Mouse (Mus musculus) MEL (cell line): ENCODE results near the gene Pold1. TPM values are rescaled to one million over a fixed set of nuclear protein-coding genes. Genes with fewer than 3 reads are reported as not detected.

Experiments
- DNase-seq: peaks from one replicate; pipeline ENCODE4 v3.0.0; 2011; ENCODE audit warnings: low read depth, low spot score
- H3K27ac ChIP-seq: 2 replicates; pipeline ENCODE4 v1.5.1; 2012; ENCODE audit warnings: low read depth, mild to moderate bottlenecking, control low read depth, low read length, moderate library complexity; ENCODE audit not compliant: control insufficient read depth
- H3K27me3 ChIP-seq, 2 experiments: fragments of 150-350 bp in 1 of 2; sonication (generic) in 1 of 2; 2 replicates each; pipeline ENCODE4 v1.6.1; 2012; ENCODE audit warnings: low read length in 2 of 2, mild to moderate bottlenecking in 2 of 2, improper control_type of control experiment in 1 of 2, moderate library complexity in 1 of 2; ENCODE audit not compliant: insufficient read depth in 2 of 2, control insufficient read depth in 1 of 2
- H3K36me3 ChIP-seq, 2 experiments: 2 replicates each; pipeline ENCODE4 v1.6.1; 2012 to 2014; ENCODE audit warnings: low read length in 2 of 2, improper control_type of control experiment in 1 of 2, inconsistent platforms in 1 of 2, mild to moderate bottlenecking in 1 of 2; ENCODE audit not compliant: insufficient read depth in 2 of 2, control insufficient read depth in 1 of 2
- H3K4me1 ChIP-seq, 2 experiments: fragments of 150-350 bp in 1 of 2; sonication (generic) in 1 of 2; 2 replicates each; pipeline ENCODE4 v1.6.1; 2012; ENCODE audit warnings: low read length in 2 of 2, improper control_type of control experiment in 1 of 2, mild to moderate bottlenecking in 1 of 2; ENCODE audit not compliant: insufficient read depth in 2 of 2, control insufficient read depth in 1 of 2
- H3K4me3 ChIP-seq, 2 experiments: fragments of 150-350 bp in 1 of 2; sonication (generic) in 1 of 2; 2 replicates each; pipeline ENCODE4 v1.5.1; 2012; ENCODE audit warnings: low read depth in 2 of 2, low read length in 2 of 2, mild to moderate bottlenecking in 2 of 2, moderate library complexity in 2 of 2, control low read depth in 1 of 2, improper control_type of control experiment in 1 of 2; ENCODE audit not compliant: control insufficient read depth in 1 of 2, insufficient read depth in 1 of 2
- H3K79me2 ChIP-seq: 2 replicates; pipeline ENCODE4 v1.6.1; 2012; ENCODE audit warnings: mild to moderate bottlenecking, low read length, moderate library complexity; ENCODE audit not compliant: control insufficient read depth, poor library complexity, insufficient read depth
- H3K9ac ChIP-seq: 2 replicates; pipeline ENCODE4 v1.6.1; 2012; ENCODE audit warnings: low read depth, mild to moderate bottlenecking, control low read depth, low read length, moderate library complexity; ENCODE audit not compliant: control insufficient read depth, poor library complexity, severe bottlenecking
- H3K9me3 ChIP-seq: fragments of 150-350 bp; sonication (generic); replicated peaks from 2 replicates; pipeline ENCODE4 v1.6.1; 2012; ENCODE audit warnings: mild to moderate bottlenecking, low read length, improper control_type of control experiment, moderate library complexity; ENCODE audit not compliant: insufficient read depth
- ELF1 ChIP-seq: IDR thresholded peaks from 2 replicates; pipeline ENCODE4 v1.6.1; 2014; ENCODE audit warnings: low read depth, mild to moderate bottlenecking, inconsistent platforms, low read length, improper control_type of control experiment, moderate library complexity
- HCFC1 ChIP-seq: IDR thresholded peaks from 2 replicates; pipeline ENCODE4 v1.6.1; 2012; ENCODE audit warnings: low read depth, mild to moderate bottlenecking, inconsistent platforms, low read length, improper control_type of control experiment, moderate library complexity
- JUND ChIP-seq: IDR thresholded peaks from 2 replicates; pipeline ENCODE4 v1.6.1; 2011; ENCODE audit warnings: low read depth, mild to moderate bottlenecking, improper control_type of control experiment, low read length
- KAT2A ChIP-seq: conservative IDR thresholded peaks from 2 replicates; pipeline ENCODE4 v1.6.1; 2012; ENCODE audit warnings: low read depth, low read length, improper control_type of control experiment, inconsistent platforms
- MAFK ChIP-seq: IDR thresholded peaks from 2 replicates; pipeline ENCODE4 v1.6.1; 2011; ENCODE audit warnings: low read depth, mild to moderate bottlenecking, low read length, improper control_type of control experiment, borderline replicate concordance
- MAX ChIP-seq: IDR thresholded peaks from 2 replicates; pipeline ENCODE4 v1.6.1; 2011; ENCODE audit warnings: low read length, improper control_type of control experiment
- MEF2A ChIP-seq: IDR thresholded peaks from 2 replicates; pipeline ENCODE4 v1.6.1; 2014; ENCODE audit warnings: low read depth, mild to moderate bottlenecking, inconsistent platforms, low read length, improper control_type of control experiment; ENCODE audit not compliant: poor library complexity, insufficient replicate concordance, severe bottlenecking; ENCODE audit errors: extremely low read depth
- MYC ChIP-seq: IDR thresholded peaks from 2 replicates; pipeline ENCODE4 v1.6.1; 2011; ENCODE audit warnings: low read depth, mild to moderate bottlenecking, low read length, improper control_type of control experiment, moderate library complexity
- NELFE ChIP-seq: IDR thresholded peaks from 2 replicates; pipeline ENCODE4 v1.6.1; 2011; ENCODE audit warnings: low read depth, low read length, improper control_type of control experiment
- POLR2AphosphoS2 ChIP-seq: IDR thresholded peaks from 2 replicates; pipeline ENCODE4 v1.6.1; 2011; ENCODE audit warnings: low read length, improper control_type of control experiment
- POLR2AphosphoS5 ChIP-seq: IDR thresholded peaks from 2 replicates; pipeline ENCODE4 v1.6.1; 2012; ENCODE audit warnings: low read depth, borderline replicate concordance, mild to moderate bottlenecking, inconsistent platforms, low read length, moderate library complexity, mixed read lengths
- TBP ChIP-seq: IDR thresholded peaks from 2 replicates; pipeline ENCODE4 v1.8.0; 2011; ENCODE audit warnings: low read depth, low read length, improper control_type of control experiment
- TCF12 ChIP-seq: IDR thresholded peaks from 2 replicates; pipeline ENCODE4 v1.6.1; 2014; ENCODE audit warnings: low read depth, mild to moderate bottlenecking, inconsistent platforms, low read length, improper control_type of control experiment, moderate library complexity
- USF1 ChIP-seq: IDR thresholded peaks from 2 replicates; pipeline ENCODE4 v1.6.1; 2014; ENCODE audit warnings: low read depth, mild to moderate bottlenecking, inconsistent platforms, low read length, improper control_type of control experiment, moderate library complexity
- USF2 ChIP-seq, 2 experiments: IDR thresholded peaks; 2 replicates each; pipeline ENCODE4 v1.6.1; 2011 to 2012; ENCODE audit warnings: improper control_type of control experiment in 2 of 2, low read length in 2 of 2, borderline replicate concordance in 1 of 2, inconsistent platforms in 1 of 2, low read depth in 1 of 2, mild to moderate bottlenecking in 1 of 2; ENCODE audit not compliant: insufficient read depth in 1 of 2
- ZMIZ1 ChIP-seq: IDR thresholded peaks from 2 replicates; pipeline ENCODE4 v1.6.1; 2012; ENCODE audit warnings: low read depth, mild to moderate bottlenecking, inconsistent platforms, low read length, improper control_type of control experiment, moderate library complexity
- ZNF384 ChIP-seq: IDR thresholded peaks from 2 replicates; pipeline ENCODE4 v1.6.1; 2012; ENCODE audit warnings: low read depth, mild to moderate bottlenecking, inconsistent platforms, low read length, improper control_type of control experiment
- polyA plus RNA-seq, 2 experiments: library from polyadenylated mRNA; stranded (reverse) in 1 of 2; unstranded in 1 of 2; fragments of >175 nt in 1 of 2; fragments of >200 nt in 1 of 2; gene quantifications; 2 replicates each; pipeline versions ENCODE4 v1.2.1 to v1.2.4; 2012; ENCODE audit warnings: low replicate concordance in 2 of 2, low read depth in 1 of 2; ENCODE audit not compliant: insufficient read length in 2 of 2, insufficient read depth in 1 of 2, missing spikeins in 1 of 2
- total RNA-seq: library from RNA; depleted of rRNA; stranded (reverse); fragments of 300-350 nt; gene quantifications from 2 replicates; pipeline ENCODE4 v1.2.3, GENCODE M21; 2012

The Pold1 gene
- total and polyA plus RNA-seq, 3 experiments = 87.8 to 104 TPM; not detected in 1

DNA sequence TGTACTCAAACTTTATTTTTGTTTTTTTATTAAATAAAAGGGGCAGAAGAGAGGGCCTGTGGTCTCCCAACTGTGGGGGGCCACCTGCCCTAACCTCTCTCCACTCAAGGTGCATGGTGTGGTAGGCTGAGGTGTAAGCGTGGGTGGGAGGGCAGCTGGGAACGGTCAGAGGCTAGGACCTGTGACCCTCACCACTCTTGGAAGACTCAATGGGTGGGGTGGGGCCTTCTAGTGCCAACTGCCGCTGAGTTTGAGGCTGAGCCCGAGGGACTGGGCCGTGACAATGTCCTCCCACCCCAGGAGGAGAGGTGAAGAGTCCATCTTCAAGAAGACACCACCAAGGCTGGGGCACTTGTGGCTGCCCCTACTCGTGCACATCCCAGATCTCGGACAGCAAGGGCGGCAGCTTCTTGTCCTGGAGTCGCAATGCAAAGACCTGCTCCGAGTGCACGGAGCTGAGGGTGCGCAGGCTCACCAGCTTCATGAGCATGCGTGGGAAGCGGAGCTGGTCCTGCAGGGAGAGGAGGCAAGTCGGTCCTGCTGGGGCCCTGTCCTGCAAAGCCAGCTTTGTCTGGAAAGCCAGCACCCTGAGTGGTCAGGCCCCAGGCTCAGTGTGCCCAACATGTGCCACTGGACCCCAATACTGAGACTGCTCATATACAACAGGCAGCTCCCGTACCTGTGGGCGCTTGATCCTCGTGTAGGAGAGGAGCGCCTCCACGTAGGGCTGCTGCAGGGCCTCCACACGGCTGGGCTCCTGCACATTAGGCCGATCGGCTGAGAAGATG is 1.2 kb upstream of the Pold1 start:
- Histone ChIP-seq H3K9ac (no peak overlapping the region), H3K4me3 (no peak overlapping the region), H3K9me3 (no peaks in the 10 kb centered on the region), H3K36me3 (no peaks in the 10 kb centered on the region; a peak in 2 of 4 replicates), H3K4me1 (peaks cover 0 to 19% of the 10 kb centered on the region in 2 experiments; a peak in 3 of 4 replicates), H3K27ac (no peak overlapping the region), H3K27me3 (no peaks in the 10 kb centered on the region), H3K79me2 (peaks cover 31% of the 10 kb centered on the region)
- DNase-seq = no peak
- no peak for TF ChIP-seq ZMIZ1
- TF ChIP-seq USF2 (IDR thresholded peaks at IDR 0.05; ENCODE audit: borderline replicate concordance in 1 of 2, insufficient read depth in 1 of 2, low read depth in 1 of 2, low read length in 2 of 2) = no peak
- TF ChIP-seq MAX = no peak
- no peak for TF ChIP-seq TBP
- no peak for TF ChIP-seq USF1
- TF ChIP-seq HCFC1 = no peak
- no peak for TF ChIP-seq MYC
- no peak for TF ChIP-seq POLR2AphosphoS5
- no peak for TF ChIP-seq JUND
- no peak for TF ChIP-seq ELF1
- TF ChIP-seq KAT2A = no peak
- TF ChIP-seq ZNF384 = no peak
- TF ChIP-seq MEF2A = no peak
- TF ChIP-seq POLR2AphosphoS2 = no peak
- no peak for TF ChIP-seq NELFE

DNA sequence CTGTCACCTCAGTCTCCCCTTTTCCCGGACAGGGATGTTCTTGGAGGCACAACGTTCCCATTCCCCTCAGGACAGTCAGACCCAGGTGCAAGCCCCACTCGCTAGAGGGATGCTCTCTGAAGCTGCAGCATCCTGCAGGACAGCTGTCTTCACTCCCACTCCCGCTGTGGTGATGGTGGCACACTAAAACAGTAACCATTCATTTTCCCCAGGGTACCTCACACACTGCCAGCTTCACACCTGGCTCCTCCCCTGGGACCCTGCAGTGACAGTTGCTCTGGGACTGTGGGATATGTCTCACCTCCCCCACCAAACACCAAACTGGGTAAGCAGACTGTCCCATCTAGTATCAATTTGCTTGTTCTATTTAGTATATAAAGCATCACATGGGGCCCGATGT is 924 bp downstream of the Pold1 start:
- no peaks in the 10 kb centered on the region; a peak in 2 of 4 replicates for H3K36me3 ChIP-seq
- H3K27ac ChIP-seq = peak overlapping the region; percentile 94
- peak overlapping the region; percentile 71 to 78 for H3K4me3 ChIP-seq
- H3K27me3 ChIP-seq = no peaks in the 10 kb centered on the region
- H3K9me3 ChIP-seq = no peaks in the 10 kb centered on the region
- H3K79me2 ChIP-seq = peaks cover 28% of the 10 kb centered on the region
- peak overlapping the region; percentile 94 for H3K9ac ChIP-seq
- DNase-seq = peak; percentile 28
- TF ChIP-seq MAFK (no peak), MAX (no peak), ZMIZ1 (no peak), ELF1 (no peak), JUND (no peak), TCF12 (no peak), ZNF384 (no peak), TBP (no peak), POLR2AphosphoS2 (no peak; the same call in 1 of the 2 replicates)
- peaks cover 0 to 13% of the 10 kb centered on the region in 2 experiments; a peak in 3 of 4 replicates for H3K4me1 ChIP-seq
